Mouse (Mus musculus): ENCODE measurements at regions not wholly inside any gene's neighbourhood (a gene's known extent, or its start where the extent isn't known, plus 50 kb on each side); places are given as distances from the start of the nearest gene placed in this dataset.

GRCm38 (mm10) chr3:34761783-34762182, 111.6 kb downstream of the Sox2 start:
- no peak for DNase-seq (ENCODE audit: extremely low read depth, low read depth, low spot score)

- no peak for DNase-seq (ENCODE audit: extremely low read depth, low read depth, low spot score)
These were observed 114.4 kb downstream of the Sox2 start for GRCm38 (mm10) chr3:34764559-34764958.

- DNase-seq (ENCODE audit: extremely low read depth, low read depth, low spot score): no peak
These were observed 114.9 kb downstream of the Sox2 start for GRCm38 (mm10) chr3:34765151-34765550.

GRCm38 (mm10) chr3:34769818-34770217, 119.6 kb downstream of the Sox2 start:
- DNase-seq (ENCODE audit: extremely low read depth, low read depth, low spot score): no peak

- DNase-seq (ENCODE audit: extremely low read depth, low read depth, low spot score): no peak
These were observed 120.1 kb downstream of the Sox2 start for GRCm38 (mm10) chr3:34770271-34770670.

GRCm38 (mm10) chr3:34772035-34772434, 121.8 kb downstream of the Sox2 start:
- DNase-seq (ENCODE audit: extremely low read depth, low read depth, low spot score): no peak

- peak; percentile 19 for DNase-seq (ENCODE audit: extremely low read depth, low read depth, low spot score)
These were observed 123.6 kb downstream of the Sox2 start for GRCm38 (mm10) chr3:34773678-34774425.

- no peak for DNase-seq (ENCODE audit: extremely low read depth, low read depth, low spot score)
These were observed 131.6 kb downstream of the Sox2 start for GRCm38 (mm10) chr3:34781770-34782169.

GRCm38 (mm10) chr3:34783398-34783797, 133.2 kb downstream of the Sox2 start:
- DNase-seq (ENCODE audit: extremely low read depth, low read depth, low spot score): no peak

GRCm38 (mm10) chr3:34787211-34787610, 137.0 kb downstream of the Sox2 start:
- no peak for DNase-seq (ENCODE audit: extremely low read depth, low read depth, low spot score)

GRCm38 (mm10) chr3:34795103-34795983, 145.1 kb downstream of the Sox2 start:
- DNase-seq (ENCODE audit: extremely low read depth, low read depth, low spot score): no peak

GRCm38 (mm10) chr3:34795984-34796266, 145.7 kb downstream of the Sox2 start:
- DNase-seq (ENCODE audit: extremely low read depth, low read depth, low spot score): no peak

GRCm38 (mm10) chr3:34808833-34809232, 158.6 kb downstream of the Sox2 start:
- DNase-seq (ENCODE audit: extremely low read depth, low read depth, low spot score): peak; percentile 31

- DNase-seq (ENCODE audit: extremely low read depth, low read depth, low spot score): no peak
These were observed 161.5 kb downstream of the Sox2 start for GRCm38 (mm10) chr3:34811753-34812152.

GRCm38 (mm10) chr3:34813046-34813625, 162.9 kb downstream of the Sox2 start:
- no peak for DNase-seq (ENCODE audit: extremely low read depth, low read depth, low spot score)

- DNase-seq (ENCODE audit: extremely low read depth, low read depth, low spot score): no peak
These were observed 174.8 kb downstream of the Sox2 start for GRCm38 (mm10) chr3:34825036-34825435.

- no peak for DNase-seq (ENCODE audit: extremely low read depth, low read depth, low spot score)
These were observed 176.2 kb downstream of the Sox2 start for GRCm38 (mm10) chr3:34826396-34826795.

GRCm38 (mm10) chr3:34828453-34829206, 178.4 kb downstream of the Sox2 start:
- DNase-seq (ENCODE audit: extremely low read depth, low read depth, low spot score): no peak

- DNase-seq (ENCODE audit: extremely low read depth, low read depth, low spot score): no peak
These were observed 186.6 kb downstream of the Sox2 start for GRCm38 (mm10) chr3:34836741-34837267.

GRCm38 (mm10) chr3:34837644-34838332, 187.6 kb downstream of the Sox2 start:
- no peak for DNase-seq (ENCODE audit: extremely low read depth, low read depth, low spot score)
